Mouse (Mus musculus): ENCODE measurements around the gene Lbhd1.

The Lbhd1 gene

DNA sequence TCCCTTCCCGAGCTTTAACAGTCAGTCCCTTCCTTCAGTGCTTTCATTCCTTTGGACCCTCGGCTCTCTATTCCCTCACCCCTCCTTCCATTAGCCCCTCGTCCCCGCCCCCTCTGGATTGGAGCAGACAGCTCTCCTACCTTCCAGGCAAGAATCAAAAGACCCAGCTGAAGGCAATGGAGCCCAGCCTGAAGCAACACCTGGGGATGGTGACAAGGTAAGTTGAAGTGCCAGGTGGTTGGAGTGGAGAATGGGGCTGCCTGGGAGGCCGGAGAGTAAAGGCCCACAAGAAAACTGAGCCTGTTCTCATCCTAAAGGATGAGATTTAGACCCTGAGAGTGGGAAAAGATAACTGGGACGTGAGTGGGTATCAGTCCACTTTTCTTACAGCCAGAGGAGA is 25.0 kb downstream of the Lbhd1 start:
- DNase-seq (ENCODE audit: extremely low spot score, low read depth, low spot score), result no peak

DNA sequence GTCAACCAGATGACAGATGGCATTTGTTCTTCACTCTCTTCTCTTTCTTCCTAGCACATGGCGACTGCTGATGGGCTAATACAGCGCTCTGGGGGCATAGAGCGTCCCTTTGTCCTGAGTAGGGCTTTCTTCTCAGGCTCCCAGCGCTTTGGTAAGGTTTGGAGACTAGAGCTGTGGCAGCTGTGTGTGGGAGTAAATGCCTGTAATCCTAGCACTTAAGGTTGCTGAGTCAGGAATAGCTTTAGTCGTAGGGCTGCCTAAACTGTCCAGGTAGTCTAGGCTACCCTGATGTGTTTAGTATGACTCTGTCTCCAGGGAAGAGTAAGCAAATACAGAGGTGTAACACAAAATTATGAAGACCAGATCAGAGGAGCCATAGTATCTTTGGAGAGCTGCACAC is 28.3 kb downstream of the Lbhd1 start:
- no peak for DNase-seq (ENCODE audit: extremely low spot score, low read depth, low spot score)

DNA sequence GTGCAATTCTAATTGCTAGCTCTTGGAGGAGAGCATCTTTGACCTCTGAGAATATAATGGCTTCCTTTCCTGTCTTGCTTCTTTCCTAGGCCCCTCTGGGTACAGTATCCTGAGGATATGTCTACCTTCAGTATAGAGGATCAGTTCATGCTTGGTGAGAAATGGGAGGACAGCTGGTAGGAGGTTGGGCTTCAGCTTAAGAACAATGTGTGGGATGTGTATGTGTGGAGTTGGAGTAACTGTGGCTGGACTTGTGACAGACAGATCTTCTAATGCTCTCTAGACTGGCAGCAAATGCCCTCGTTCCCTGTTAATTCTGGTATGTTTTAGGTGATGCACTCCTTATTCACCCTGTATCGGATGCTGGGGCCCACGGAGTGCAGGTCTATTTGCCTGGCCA is 30.7 kb downstream of the Lbhd1 start:
- DNase-seq (ENCODE audit: extremely low spot score, low read depth, low spot score), result no peak

DNA sequence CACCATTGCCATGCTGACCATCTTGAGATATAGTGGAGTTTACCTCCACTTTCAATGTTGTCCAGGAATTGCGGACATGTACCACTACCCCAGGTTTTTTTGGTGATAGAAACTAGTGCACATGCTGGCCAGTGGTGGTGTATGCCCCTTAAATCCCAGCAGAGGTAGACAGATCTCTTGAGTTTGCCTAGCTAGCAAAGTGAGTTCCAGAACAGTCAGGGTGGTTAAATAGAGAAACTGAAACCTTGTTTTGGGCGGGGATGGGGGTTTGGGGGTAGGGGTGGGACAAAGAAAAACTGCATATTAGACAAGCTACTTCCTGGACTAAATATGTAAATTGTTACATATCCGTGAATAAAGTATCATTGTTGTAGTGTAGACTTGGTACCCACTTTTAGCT is 35.5 kb downstream of the Lbhd1 start:
- DNase-seq (ENCODE audit: extremely low spot score, low read depth, low spot score), result no peak

DNA sequence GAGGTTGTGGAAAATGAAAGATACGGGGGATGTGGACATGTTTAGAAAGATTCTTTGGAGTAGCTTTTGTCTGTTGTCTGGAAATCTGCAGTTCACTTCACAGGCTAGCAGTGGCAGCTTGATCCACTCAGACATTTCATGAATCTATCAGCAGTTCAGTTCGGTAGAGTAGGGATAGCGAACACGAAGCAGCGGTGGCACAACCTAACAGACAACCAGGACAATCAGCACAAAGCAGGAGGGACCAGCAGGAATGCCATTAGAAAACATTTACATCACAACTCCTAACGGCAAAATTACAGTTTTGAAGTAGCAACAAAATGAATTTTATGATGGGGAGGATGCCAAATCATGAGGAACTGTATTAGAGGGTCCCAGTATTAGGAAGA is 36.1 kb downstream of the Lbhd1 start:
- DNase-seq (ENCODE audit: extremely low spot score, low read depth, low spot score), result no peak

DNA sequence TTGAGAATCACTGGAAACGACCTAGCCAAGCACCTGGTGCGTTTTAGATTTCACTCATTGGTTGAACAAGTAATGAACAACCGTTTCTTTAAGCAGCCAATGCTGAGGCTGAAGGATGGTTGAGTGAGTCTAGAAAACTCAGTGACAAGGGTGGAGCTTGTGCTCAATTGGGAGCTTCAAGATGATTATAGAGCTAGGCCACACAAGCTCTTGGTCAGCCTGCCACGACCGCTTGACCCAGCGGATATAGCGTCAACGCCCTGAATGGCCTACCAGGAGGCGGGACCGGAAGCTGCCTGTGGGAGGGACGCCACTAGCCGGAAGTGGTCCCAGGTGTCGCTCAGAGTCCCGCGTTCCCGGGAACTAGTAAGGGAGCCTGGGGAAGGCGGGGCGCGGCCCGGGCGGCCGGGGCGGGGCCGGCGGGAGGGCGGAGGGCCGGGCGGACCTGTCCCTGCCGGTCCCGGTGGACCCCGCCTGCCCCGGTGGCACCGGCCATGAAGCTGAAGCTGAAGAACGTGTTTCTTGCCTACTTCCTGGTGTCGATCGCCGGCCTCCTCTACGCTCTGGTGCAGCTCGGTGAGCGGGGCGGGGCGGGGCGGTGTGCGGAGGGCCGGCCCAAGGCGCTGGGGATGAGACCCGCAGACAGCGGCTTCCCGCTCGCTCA is 36.7 kb downstream of the Lbhd1 start, which contains the start of gene B3gat3:
TSS of gene B3gat3 (plus strand) at position 302 of the 664 bp plus-strand sequence.
- DNase-seq (ENCODE audit: extremely low spot score, low read depth, low spot score), result peak; percentile 67

DNA sequence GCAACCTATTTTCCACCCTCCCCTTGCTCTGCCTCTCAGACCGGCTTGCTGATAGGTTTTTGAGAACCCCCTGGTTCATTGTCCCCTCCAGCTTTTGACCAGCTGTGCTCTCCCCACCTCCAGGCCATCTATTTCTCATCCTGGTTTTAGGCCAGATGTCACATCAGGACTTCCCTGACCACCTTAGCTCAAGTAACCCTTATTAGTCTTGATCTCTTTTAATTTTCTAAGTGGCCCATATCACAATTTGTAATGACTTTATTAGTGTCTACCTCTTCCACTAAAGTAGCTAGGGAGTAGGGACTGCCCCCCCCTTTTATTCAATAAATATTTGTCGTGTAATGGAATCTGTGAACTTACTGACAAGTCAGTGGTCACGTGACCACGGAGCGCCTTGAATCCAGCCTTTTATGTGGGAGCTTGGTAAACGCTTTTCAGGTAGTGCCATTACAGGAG is 37.3 kb downstream of the Lbhd1 start:
- no peak for DNase-seq (ENCODE audit: extremely low spot score, low read depth, low spot score)

DNA sequence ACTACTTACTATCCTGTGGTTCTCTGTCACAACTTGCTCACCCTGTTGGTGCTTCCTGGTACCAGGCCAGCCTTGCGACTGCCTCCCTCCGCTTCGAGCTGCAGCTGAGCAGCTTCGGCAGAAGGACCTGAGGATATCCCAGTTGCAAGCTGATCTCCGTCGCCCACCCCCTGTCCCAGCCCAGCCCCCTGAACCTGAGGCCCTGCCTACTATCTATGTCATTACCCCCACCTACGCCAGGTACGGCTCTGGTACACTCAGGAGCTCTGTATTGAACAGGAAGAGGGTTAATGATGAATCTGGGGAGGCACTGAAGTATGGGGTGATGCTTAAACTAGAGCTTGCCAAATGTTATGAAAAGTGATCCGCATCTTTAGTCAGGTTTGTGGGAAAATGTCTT is 38.2 kb downstream of the Lbhd1 start:
- DNase-seq (ENCODE audit: extremely low spot score, low read depth, low spot score), result no peak

DNA sequence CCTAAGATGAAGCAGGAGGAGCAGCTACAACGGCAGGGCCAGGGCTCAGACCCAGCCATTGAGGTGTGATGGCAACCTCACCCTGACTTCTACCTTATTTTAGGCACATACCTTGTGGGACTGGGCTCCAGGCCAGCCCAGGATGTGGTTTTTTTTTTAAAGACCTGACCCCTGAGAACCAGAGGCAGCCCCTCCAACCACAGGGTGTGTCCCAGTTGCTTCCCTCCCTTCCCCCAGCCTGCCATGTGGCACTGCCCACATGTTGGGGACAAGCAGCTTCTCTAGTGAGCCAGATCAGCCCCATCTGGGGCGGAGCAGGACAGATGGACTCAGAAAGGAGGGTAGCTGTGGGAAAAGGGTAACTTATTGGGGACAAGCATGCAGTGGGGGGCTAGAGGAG is 43.2 kb downstream of the Lbhd1 start:
- DNase-seq (ENCODE audit: extremely low spot score, low read depth, low spot score), result no peak

DNA sequence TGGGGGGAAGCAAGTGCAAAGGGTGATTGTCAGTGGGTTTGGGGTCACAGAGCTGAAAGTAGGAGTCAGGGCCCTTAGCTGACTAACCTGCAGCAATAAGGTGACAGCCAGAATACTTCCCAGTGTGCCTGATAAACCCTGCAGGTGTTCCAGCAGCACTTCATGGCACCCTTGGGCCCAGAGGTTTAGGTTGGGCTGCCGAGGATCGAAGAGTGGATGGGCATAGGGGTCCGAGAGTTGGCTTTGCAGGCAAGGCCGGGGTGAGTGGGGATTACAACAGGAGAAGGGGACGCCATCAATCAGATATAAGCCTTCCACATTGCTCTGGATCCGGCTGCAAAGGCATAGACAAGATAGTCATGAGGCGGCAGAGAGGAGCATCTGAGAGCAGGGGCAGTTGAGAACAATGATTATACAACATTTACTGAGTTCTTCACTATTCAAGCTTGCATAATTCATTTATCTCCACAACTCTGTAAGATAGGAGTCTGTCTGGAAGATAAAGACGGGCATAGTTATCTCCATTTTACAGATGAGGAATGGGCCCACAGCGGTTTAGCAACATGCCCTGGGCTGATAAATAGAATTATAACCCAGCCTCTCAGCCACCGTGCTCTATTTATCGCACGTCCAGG is 44.5 kb downstream of the Lbhd1 start:
- DNase-seq (ENCODE audit: extremely low spot score, low read depth, low spot score), result no peak

DNA sequence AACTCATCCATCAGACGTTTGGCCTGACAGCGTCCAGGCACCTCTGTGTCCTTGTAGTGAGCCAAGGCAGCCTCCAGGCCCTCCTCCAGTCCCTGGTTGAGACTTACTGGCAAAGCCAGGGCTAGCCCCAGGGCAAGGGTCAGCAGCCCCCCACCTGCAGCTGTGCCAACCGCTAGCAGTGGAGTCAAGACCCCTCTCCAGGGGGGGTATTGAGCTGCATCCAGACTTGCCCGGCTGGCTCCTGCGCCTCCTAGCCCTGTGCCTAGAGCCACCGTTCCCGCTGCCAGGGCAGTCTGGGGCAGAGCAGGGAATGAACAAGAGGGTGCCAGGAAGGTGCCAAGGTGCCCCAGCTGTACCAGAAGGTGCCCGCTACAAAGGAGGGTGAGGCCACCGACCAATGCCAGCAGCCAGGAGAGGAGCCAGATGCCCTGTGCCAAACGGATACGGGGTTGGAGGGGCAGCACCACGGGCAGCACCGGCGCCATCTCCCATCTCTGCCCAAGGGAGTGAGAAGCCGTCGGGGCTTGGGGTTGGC is 45.2 kb downstream of the Lbhd1 start:
- DNase-seq (ENCODE audit: extremely low spot score, low read depth, low spot score), result no peak

DNA sequence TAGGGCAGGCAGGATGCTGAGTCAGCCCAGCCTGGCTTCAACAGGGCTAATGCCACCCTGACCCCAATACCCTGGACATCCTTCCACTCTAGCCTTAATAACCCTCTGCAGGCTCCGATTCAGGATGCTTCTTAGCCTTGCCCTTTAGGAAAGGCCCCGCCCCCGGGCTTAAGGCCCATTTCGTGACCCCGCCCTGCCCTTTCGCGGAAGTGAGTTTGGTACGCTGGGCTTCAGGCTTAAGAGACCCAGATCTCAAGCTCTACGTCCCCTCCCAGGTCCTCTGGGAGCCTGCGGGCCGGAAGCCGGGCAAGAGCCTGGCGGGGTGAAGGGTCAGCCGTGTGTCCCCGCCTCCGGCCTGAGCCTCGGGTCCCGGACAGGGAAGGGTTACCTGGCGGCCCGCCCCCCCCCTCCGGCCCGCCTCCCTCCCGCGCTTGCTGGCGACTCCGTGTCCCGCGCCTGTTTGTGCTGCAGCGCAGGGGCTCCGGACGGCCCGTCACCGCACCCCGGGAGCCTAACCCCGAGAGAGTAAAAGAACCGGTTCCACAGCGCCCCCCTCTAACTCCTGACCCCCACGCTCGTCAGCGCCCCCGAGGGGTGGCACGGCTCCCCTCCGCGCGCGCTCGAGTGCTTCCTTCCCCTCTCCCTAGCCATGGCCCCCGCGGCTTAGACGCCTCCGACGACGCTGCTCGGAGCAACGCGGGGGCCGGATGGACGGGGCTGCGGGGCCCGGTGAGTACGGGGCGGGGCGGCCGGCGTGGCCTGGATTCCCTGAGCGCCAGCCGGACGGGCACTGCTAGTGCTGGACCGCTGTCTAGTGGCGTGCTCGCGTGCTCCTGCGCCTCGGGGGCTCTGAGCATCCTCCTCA is 45.9 kb downstream of the Lbhd1 start, which contains the start of the genes Rom1 and Eml3:
TSS of gene Rom1 (minus strand) at position 133 of the 865 bp plus-strand sequence.
TSS of gene Eml3 (plus strand) at position 329 of the 865 bp plus-strand sequence.
- DNase-seq (ENCODE audit: extremely low spot score, low read depth, low spot score), result no peak

DNA sequence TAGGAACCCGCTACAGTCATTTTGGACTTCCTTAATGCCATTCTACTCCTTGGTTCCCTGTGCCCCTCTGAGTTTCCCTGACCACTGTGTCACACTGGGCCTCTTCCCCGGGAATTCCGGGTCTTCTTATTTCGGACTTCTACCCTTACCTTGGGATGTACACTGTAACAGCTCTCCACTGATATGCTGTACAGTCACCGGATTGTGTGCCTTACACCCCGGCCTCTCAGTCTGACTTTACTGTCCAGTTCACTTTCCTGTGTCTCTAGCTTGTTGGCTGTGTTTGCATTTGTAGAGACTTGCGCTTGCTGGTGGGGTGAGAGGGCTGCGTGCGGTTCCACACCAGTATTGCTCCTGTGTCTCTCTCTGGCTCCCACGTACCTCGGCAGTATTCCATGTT is 46.6 kb downstream of the Lbhd1 start:
- no peak for DNase-seq (ENCODE audit: extremely low spot score, low read depth, low spot score)

DNA sequence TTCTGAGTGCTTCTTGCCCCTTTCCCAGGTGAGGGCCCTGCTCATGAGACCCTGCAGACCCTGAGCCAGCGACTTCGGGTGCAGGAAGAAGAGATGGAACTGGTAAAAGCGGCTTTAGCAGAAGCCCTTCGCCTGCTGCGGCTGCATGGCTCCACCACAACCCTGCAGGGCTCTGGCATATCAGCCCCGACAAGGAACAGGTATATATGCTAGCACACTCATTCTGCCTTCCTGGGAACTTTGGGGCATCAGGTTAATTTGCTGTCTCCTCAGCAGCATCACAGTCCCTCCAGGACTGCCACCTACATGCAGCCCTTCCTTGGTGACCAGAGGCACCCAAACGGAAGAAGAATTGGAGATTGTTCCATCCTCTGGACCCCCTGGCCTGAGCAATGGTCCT is 47.2 kb downstream of the Lbhd1 start:
- no peak for DNase-seq (ENCODE audit: extremely low spot score, low read depth, low spot score)

DNA sequence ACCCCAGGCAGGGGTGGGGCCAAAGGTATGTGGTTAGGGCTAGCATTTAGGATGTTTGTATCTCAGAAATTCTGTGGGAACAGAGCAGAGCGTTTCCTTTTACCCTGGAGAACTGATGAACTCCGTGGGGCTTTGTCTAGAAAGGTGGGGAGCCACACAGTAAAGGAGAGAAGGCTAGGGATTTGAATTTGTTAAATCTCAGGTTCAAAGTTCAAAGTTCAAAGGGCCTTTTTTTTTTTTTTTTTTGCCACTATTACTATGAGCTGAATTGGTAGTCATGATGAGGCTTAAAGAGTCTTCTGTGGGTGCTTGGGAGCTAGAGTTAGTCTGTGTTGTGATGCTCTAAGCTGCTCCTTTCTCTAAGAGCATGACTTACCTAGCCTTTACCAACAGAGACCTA is 53.2 kb downstream of the Lbhd1 start:
- DNase-seq (ENCODE audit: extremely low spot score, low read depth, low spot score), result no peak

DNA sequence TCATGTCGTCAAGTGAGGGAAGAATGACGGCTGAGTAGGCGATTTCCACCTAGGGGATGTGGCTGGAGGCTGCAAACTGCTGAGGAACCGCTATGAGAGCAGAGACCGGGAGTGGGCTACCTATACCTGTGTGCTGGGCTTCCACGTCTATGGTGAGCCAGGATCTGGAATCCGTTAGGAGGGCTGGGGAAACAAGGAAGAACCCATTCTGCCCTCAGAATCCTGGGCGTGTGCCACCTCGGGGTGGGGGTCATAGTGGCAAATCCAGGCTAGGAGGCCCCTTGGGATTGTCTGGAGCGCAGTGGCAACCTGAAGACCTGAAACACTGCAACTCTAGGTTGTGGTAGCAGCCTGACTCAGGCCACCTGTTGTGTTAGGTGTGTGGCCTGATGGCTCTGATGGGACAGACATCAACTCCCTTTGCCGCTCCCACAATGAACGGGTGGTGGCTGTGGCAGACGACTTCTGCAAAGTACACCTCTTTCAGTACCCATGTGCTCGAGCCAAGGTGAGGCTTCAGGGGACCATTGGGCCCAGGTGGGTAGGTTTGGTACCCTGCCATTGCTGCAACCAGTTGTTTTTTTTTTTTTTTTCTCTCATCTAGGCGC is 57.1 kb downstream of the Lbhd1 start:
- DNase-seq (ENCODE audit: extremely low spot score, low read depth, low spot score), result no peak

DNA sequence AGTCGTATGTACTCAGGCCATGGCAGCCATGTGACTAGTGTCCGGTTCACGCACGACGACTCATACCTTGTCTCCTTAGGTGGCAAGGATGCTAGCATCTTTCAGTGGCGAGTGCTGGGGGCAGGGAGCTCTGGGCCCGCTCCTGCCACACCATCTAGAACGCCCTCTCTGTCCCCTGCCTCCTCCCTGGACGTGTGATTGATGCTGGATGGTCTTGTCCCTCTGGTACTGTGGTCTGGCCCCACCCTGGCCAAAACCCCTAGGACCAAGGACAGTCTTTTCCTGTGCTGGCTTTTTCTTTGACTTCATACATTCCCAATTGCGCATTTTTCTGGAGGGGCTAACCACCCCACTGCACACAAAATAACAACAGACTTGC is 57.6 kb downstream of the Lbhd1 start:
- no peak for DNase-seq (ENCODE audit: extremely low spot score, low read depth, low spot score)

DNA sequence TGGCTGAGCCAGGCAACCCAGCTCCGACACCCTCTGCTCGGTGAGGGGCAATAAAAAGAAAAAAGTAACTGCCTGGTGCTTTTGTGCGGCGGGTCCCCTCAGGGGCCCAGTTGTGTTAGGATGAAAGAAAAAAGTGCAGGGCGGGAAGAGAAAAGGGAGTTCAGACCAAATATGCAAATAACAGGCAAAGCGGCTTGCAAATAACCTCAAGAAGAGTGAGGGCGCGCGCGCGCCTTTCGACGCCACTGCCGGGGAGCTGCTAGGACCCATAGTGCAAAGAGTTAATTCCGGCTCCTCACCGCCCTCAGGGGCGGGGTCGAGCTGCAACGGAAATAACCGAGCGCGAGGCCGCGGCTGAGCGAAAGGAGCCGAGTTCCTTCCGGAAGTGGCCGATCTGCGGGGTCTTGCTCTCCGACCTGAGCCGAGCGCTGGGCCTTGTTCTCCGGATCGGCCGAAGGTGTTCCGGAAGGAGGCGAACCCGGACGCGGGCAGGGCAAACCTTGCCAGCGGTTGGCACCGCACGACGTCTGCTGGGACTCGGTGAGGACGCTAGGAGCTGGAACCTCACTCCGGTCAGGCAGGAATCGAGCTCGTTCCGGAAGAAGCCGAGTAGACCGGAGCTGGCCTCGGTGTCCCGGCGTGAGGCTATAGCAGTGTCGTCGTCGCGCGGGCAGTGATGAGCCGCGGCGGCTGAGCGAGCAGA is 58.1 kb downstream of the Lbhd1 start, which contains the start of gene Mta2:
TSS of gene Mta2 (plus strand) at position 361 of the 703 bp plus-strand sequence.
- peak; percentile 90 for DNase-seq (ENCODE audit: extremely low spot score, low read depth, low spot score)
